Mouse (Mus musculus) liver, postnatal 0 days (tissue): ENCODE data around the gene Col5a2. TPM values are rescaled to one million over a fixed set of nuclear protein-coding genes. Genes with fewer than 3 reads are reported as not detected.
"Not testable (repeated sequence)": the region's sequence is repeated elsewhere in the genome, so short reads cannot be mapped to it uniquely, and the experiment has no call there.

Experiments
- ATAC-seq: fragments of 200-750 bp; cut with Nextera tagmentation; 2 replicates; pipeline ENCODE4 v1.8.0; 2017; ENCODE audit warnings: mild to moderate bottlenecking, moderate library complexity
- DNase-seq: peaks from one replicate; pipeline ENCODE4 v3.0.0-alpha.2; 2016
- H3K27ac ChIP-seq: fragments of 300-500 bp; sonication (generic); 2 replicates; pipeline ENCODE4 v1.5.1; 2014; ENCODE audit warnings: antibody characterized with exemption, moderate library complexity, mild to moderate bottlenecking, low read depth
- H3K27me3 ChIP-seq: fragments of 300-500 bp; sonication (generic); 2 replicates; pipeline ENCODE4 v1.6.1; 2014; ENCODE audit warnings: low read length, control low read depth, mixed read lengths; ENCODE audit not compliant: insufficient read depth
- H3K36me3 ChIP-seq: fragments of 300-500 bp; sonication (generic); replicated peaks from 2 replicates; pipeline ENCODE4 v1.6.1; 2014; ENCODE audit warnings: mild to moderate bottlenecking, control low read depth, low read length, moderate library complexity, mixed read lengths; ENCODE audit not compliant: insufficient read depth
- H3K4me1 ChIP-seq: fragments of 300-500 bp; sonication (generic); 2 replicates; pipeline ENCODE4 v1.6.1; 2014; ENCODE audit warnings: antibody characterized with exemption, mild to moderate bottlenecking, control low read depth; ENCODE audit not compliant: insufficient read depth
- H3K4me2 ChIP-seq: fragments of 300-500 bp; sonication (generic); 2 replicates; pipeline ENCODE4 v1.6.1; 2014; ENCODE audit warnings: low read depth, mild to moderate bottlenecking, low read length, moderate library complexity, mixed read lengths
- H3K4me3 ChIP-seq: fragments of 300-500 bp; sonication (generic); 2 replicates; pipeline ENCODE4 v1.5.1; 2014; ENCODE audit warnings: low read depth, low read length
- H3K9ac ChIP-seq: fragments of 300-500 bp; sonication (generic); replicated peaks from 2 replicates; pipeline ENCODE4 v1.6.1; 2014; ENCODE audit warnings: mild to moderate bottlenecking, moderate library complexity
- H3K9me3 ChIP-seq: fragments of 300-500 bp; sonication (generic); 2 replicates; pipeline ENCODE4 v1.6.1; 2016; ENCODE audit warnings: mild to moderate bottlenecking, control low read depth, low read length, mixed read lengths
- CTCF ChIP-seq: sonication (generic); IDR thresholded peaks from 2 replicates; pipeline ENCODE4 v1.5.1; 2016; ENCODE audit warnings: antibody characterized with exemption, low read depth
- EP300 ChIP-seq: IDR thresholded peaks from 2 replicates; pipeline ENCODE4 v1.6.1; 2016; ENCODE audit warnings: antibody characterized with exemption, low read depth, mild to moderate bottlenecking
- WGBS: fragments of 180-500 bp; shearing (Covaris S2); extraction: QIAGEN DNeasy Blood & Tissue Kit; methylation state at CpG from one replicate; pipeline ENCODE4 v1.1.7; 2014; ENCODE audit not compliant: insufficient replicate concordance; 5-methylcytosine and 5-hydroxymethylcytosine counted together
- polyA plus RNA-seq: library from polyadenylated mRNA; unstranded; fragments of >200 nt; fragmentation: Nextera tagmentation; extraction: Ambion mirVana; gene quantifications from 2 replicates; pipeline ENCODE4 v1.2.1, GENCODE M21; 2015

Col5a2 gene
- polyA plus RNA-seq, 1 experiment from 2014 or later = 5.2 TPM

- no peaks in the 10 kb centered on the region for H3K36me3 ChIP-seq
- no peak for TF ChIP-seq EP300
- no peaks in the 10 kb centered on the region for H3K9me3 ChIP-seq
- no peak overlapping the region for H3K4me2 ChIP-seq
- no peaks in the 10 kb centered on the region for H3K4me1 ChIP-seq
- no peak overlapping the region for H3K27ac ChIP-seq
- 73% methylated on average over 1 of the region's 1 CpGs for WGBS
- H3K27me3 ChIP-seq = no peaks in the 10 kb centered on the region
- no peak overlapping the region for H3K9ac ChIP-seq
- ATAC-seq = no peak
- no peak overlapping the region for H3K4me3 ChIP-seq
- DNase-seq = no peak
Measured at GRCm38 (mm10) chr1:45455763-45456162, 47.3 kb downstream of the Col5a2 start.

DNA sequence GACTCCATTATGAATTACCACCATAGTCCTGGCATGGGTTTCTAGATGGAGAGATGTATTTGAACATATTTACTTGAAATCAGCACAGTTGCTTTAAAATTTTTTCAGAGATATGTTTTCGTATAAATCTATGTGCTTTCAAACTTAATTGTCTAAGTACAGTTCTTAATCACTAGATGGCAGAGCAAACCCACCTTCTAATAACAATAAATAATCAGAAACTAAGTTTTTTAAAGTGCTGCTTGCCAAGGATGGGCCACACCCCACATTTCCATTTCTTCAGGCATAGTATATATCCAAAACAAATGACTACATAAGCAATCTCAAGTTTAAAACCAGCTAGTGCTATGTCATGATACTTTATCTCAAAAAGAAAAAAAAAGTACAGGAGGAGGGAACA is 54.2 kb downstream of the Col5a2 start:
- 57% methylated on average over 1 of the region's 1 CpGs for WGBS
- Histone ChIP-seq H3K4me2 (no peak overlapping the region), H3K36me3 (no peaks in the 10 kb centered on the region), H3K27me3 (no peaks in the 10 kb centered on the region), H3K4me3 (no peak overlapping the region), H3K27ac (no peak overlapping the region), H3K9me3 (no peaks in the 10 kb centered on the region), H3K9ac (no peak overlapping the region), H3K4me1 (no peaks in the 10 kb centered on the region)
- ATAC-seq (no peak), DNase-seq (no peak)
- no peak for TF ChIP-seq EP300
- TF ChIP-seq CTCF = no peak

GRCm38 (mm10) chr1:45431922-45432321 is 71.2 kb downstream of the Col5a2 start:
- Histone ChIP-seq H3K27ac (no peak overlapping the region), H3K4me1 (no peaks in the 10 kb centered on the region), H3K9me3 (no peaks in the 10 kb centered on the region), H3K27me3 (no peaks in the 10 kb centered on the region), H3K36me3 (no peaks in the 10 kb centered on the region), H3K9ac (no peak overlapping the region), H3K4me3 (no peak overlapping the region), H3K4me2 (no peak overlapping the region)
- TF ChIP-seq CTCF (peak; percentile 68), EP300 (no peak)
- ATAC-seq = peak; percentile 82
- WGBS = 12% methylated on average over 3 of the region's 3 CpGs
- DNase-seq = peak; percentile 17

DNA sequence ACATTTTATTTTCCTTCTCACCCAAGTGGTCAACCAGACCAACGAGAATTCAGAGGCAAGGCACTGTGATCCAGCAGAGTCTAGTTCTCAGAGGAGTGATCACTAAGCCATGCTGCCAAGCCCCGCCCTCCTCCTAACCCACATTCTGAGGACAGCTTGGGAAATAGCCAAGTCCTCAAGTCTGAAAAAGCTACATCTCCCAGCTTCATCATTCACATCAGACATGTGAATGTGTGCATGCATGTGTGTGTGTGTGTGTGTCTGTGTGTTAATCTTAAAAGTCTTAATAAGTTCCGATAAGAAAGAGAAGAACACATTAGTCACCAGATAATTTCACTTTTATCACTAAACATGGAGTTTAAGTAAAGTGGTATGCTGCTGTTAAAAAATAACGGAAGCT is 72.6 kb downstream of the Col5a2 start:
- no peak for DNase-seq

DNA sequence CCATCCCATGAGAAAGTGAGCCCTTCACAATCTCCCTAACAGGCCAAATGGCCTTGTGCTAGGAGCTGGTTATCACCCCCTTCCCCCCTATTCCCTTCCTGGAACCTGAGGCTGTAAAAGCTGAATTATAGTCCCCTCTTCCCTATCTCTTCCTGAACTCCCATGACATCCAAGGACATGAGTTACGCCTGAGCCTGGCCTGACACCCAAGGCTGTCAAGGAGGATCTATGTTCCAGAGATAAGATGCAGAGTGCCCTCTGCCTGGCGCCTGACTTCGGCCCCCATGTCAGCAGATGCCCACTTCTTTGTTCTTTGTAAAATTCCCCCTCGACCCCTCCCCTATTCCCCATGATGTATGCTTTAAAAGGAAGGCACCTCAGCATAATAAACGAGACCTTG is 73.9 kb downstream of the Col5a2 start:
- not testable (repeated sequence) for H3K9me3 ChIP-seq, H3K4me3 ChIP-seq, H3K4me2 ChIP-seq, DNase-seq, ATAC-seq, H3K9ac ChIP-seq, H3K27ac ChIP-seq, H3K27me3 ChIP-seq, H3K36me3 ChIP-seq, H3K4me1 ChIP-seq
- WGBS = 69% methylated on average over 5 of the region's 5 CpGs

More for the DNA sequence above, 72.6 kb downstream of the Col5a2 start:
- Histone ChIP-seq H3K4me2 (no peak overlapping the region), H3K4me1 (no peaks in the 10 kb centered on the region), H3K27ac (no peak overlapping the region), H3K36me3 (no peaks in the 10 kb centered on the region), H3K9ac (no peak overlapping the region), H3K9me3 (no peaks in the 10 kb centered on the region), H3K4me3 (no peak overlapping the region), H3K27me3 (no peaks in the 10 kb centered on the region)
- no peak for TF ChIP-seq CTCF
- no peak for TF ChIP-seq EP300
- no peak for ATAC-seq
- 67% methylated on average over 4 of the region's 4 CpGs for WGBS

DNA sequence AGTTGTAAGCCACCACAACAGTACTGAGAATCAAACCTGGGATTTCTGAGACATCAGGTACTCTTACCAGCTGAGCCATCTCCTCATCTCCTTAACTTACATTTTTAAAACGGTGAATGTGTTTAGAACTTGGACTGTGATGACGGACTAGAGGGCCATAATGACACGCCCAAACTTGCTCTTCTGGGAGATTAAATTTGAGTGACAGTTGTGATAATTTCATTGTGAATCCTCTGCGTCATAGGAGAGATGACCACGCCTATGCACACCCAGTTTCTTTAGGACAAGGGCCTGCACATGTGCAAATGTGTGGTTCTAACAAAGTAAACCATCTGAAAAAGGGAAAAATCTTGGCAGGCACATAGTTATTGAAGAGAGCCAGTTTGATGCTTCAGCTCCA is 79.2 kb downstream of the Col5a2 start:
- DNase-seq (no peak), ATAC-seq (no peak)
- H3K4me3 ChIP-seq = no peak overlapping the region
- no peak overlapping the region for H3K4me2 ChIP-seq
- 61% methylated on average over 5 of the region's 5 CpGs for WGBS
- no peaks in the 10 kb centered on the region for H3K9me3 ChIP-seq
- H3K9ac ChIP-seq = no peak overlapping the region
- no peaks in the 10 kb centered on the region for H3K36me3 ChIP-seq
- H3K27ac ChIP-seq = no peak overlapping the region
- H3K4me1 ChIP-seq = no peaks in the 10 kb centered on the region
- no peaks in the 10 kb centered on the region for H3K27me3 ChIP-seq
- TF ChIP-seq CTCF = no peak

- no peak overlapping the region for H3K4me2 ChIP-seq
- TF ChIP-seq EP300 (no peak), CTCF (no peak)
- no peaks in the 10 kb centered on the region for H3K36me3 ChIP-seq
- H3K4me3 ChIP-seq = no peak overlapping the region
- H3K27me3 ChIP-seq = no peaks in the 10 kb centered on the region
- H3K9ac ChIP-seq = no peak overlapping the region
- no peak overlapping the region for H3K27ac ChIP-seq
- DNase-seq = no peak
- H3K4me1 ChIP-seq = no peaks in the 10 kb centered on the region
- no peak for ATAC-seq
- H3K9me3 ChIP-seq = no peaks in the 10 kb centered on the region
Measured at GRCm38 (mm10) chr1:45420554-45420953, 82.5 kb downstream of the Col5a2 start.
